Mouse (Mus musculus) mouse trophoblast stem cell (cell line): ENCODE data around the gene Asic2.

Experiments
- in situ Hi-C, 2 experiments: fragments of 300-500 bp; cut with MseI, MboI; formaldehyde crosslinking; loops; 2 replicates in 1 of 2; 3 replicates in 1 of 2; pipeline ENCODE4 v1.15.1; 2025

Asic2 gene

DNA sequence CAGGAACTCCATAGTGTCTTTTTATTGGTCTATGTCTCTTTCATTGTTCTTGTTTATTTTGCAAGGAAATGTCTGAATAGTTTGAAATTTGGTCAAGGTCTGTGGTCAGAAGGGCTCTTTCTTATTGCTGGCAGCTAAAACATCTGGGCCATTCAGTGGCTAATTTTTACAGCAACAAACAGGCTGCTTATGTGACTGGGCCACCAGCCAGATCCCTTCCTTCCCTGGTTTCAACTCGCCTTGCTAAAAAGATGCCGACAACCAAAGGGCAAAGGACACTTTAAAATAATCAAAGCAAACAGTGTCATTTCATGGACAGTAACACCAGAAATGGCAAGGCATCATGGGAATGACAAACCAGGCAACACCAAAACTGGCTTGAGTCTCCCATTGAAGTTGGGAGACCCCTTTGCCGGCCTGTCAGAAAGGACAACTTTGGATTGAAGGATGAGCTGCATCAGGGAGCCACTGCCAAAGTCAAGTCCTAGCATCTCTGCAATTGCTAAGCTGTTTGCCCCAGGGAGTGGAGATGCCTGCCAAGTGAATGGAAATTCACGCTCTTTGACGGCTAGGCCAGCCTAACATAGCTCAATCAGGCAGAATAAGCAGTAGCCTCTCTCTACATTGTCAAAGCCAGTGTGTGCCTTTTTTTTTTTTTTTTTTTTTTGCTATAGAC is 123.1 kb downstream of the Asic2 start:
- in situ Hi-C loops: no loop called here

DNA sequence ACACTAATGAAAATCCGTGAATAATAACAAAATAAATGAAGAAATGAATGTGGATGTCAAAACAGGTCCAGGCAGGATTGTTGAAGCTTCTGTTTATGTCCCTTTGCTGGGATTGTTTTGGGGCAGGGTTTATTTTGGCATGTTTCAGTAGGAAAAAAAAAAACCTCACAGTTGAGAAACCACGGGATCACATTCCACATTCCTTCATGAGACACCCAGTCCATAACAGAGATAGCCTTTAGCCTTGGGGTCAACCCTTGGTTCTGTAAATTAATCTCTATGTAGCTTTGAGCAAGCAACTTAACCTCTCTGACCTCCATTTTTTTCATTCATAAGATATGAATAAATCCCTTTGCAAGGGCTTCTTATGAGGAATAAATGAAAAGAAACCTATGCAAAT is 127.3 kb downstream of the Asic2 start:
- in situ Hi-C loops: no loop called here

DNA sequence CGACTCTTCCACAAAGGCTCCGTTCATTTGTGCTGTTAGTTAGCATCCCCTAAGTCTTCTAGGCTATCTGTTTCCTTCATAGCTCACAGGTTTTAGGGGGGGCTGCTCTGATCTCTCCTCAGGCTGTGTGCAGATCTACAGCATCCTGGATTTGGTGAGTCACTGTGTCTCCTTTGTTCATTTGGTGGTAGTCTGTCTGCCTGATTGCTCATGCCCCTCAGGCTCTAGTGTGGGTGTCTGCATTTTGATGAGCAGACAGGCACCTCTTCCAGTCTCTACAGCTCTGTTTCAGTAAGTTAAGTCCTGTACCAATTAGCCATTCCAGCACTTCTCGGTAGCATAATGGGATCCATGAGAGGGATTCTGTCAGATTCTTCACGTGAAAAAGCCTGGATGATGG is 129.8 kb downstream of the Asic2 start:
- in situ Hi-C loops: no loop called here

DNA sequence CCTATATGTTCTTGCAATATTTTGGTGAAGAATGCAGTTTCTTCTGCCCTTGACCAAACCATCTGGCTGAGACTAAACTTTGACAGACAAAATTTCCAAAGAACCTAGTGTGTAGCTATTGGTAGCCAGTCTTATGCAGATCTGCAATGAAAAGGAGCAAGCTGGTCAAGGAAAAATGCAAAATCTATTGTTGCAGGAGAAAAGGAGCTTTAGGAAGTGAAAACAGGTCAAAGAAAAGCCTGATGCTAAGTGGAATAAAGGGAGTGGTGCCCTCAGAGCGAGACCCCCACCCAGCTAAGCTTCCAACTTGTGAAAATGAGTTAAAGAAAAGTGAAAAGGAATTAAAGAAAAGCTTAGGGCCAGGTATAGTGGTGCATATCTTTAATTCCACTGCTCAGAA is 135.9 kb downstream of the Asic2 start:
- in situ Hi-C loops: no loop called here

DNA sequence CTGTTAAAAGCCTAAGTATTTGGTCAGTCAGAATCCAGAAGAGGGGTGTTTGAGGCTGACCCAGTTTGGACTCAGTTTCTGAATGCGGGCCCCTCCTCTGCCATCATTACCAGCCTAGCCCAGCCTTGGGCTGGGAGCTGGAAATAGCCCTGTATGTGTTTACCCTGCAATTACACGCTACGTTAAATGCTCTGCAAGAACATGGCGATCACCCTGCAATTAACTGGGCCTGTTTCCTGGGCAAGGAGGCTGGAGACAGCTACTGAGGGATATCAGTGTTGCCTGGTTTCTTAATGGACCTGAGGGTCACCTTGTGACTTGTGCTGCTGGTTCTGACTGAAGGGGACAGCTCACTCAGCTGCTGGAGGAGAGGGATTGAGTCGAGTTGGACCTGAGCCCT is 151.7 kb downstream of the Asic2 start:
- in situ Hi-C loops: no loop called here

DNA sequence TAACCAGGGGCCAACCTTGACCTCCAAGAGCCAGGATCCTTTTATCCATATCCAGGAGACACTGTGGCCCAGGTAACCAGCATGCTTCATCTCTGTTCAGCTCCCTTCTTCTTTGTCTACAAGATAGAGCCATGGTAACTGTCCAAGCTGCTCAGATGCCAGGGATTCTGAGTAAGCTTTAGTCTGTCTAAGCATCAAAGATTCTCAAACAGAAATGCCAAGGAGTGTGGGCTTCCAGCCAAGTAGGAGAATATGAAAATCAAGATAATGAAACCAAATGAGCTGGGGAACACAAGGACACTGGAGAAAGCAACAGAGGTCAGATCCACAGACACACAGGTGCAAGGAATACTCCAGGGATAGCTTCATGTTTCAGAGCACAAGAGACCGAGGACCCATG is 153.4 kb downstream of the Asic2 start:
- in situ Hi-C loops: no loop called here

DNA sequence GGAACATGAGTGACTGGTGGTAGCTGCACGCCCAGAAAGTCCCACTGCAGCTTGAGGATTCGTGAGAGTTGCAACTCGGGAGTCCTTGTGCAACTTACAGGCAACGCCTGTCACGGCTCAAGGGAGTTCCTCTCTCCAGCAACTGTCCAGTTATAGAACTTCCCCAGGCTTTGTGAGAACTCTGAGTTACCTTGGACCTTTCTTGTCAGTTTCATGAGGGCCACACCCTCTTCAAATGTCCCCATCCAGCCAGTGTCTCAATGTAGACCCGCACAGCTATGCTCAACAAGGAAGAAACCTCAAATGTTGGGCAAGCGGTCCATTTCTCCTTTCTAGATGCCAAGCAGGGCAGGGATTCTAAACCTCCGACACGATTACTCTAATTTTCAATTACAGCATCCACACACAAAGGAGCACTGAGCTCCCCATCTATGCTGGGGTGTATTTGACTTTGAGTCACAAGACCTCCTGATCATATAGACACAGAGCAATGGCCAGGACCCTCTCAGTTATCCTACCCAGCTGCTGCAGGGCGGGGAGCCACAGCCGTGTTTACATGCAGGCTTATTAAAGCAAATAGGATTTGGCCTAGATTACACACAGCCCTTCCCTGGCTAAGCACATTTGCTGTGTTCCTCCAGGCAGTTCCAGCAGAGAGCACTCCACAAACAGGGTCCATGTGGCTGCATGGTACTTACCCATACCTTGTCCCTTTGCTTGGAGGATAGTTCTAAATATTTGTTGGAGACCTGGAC is 161.2 kb downstream of the Asic2 start:
- in situ Hi-C loops: no loop called here

DNA sequence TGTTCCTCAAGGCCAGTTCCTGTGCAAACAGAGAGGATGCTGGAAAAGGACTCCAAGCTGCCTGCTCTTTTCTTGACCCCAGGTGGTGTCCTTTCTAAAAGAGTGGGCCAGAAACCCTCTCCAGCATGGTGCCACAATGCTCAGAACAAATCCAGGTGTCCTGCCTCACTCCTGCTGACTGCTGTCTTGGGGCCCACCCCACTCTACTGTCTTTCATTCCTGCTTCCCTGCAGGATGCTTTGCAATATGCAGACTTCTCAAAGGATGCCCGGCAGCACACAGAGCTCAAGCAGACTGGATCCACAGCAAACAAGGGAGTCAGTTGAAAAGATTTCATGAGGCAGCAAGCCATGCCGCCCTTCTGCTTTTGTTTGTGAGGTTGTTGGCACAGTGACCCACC is 164.7 kb downstream of the Asic2 start:
- in situ Hi-C loops: no loop called here

DNA sequence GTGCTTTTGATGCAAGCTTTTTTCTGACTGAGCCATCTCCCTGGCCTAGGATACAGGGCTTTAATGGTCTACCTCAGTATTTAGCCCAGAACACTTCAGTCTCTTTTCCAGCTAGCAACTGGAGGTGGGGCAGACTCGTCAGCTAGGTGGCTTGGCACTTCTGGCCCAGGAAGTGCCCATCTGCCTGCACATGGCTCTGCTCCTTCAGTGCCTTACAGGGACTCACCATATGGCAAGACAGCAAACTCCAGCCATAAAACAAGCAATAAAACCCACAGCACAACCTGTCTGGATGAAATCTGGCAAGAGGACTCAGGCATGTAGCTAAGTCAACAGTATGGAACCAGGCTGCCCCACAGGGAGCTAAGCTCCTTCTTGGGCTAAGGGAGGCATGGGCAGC is 165.6 kb downstream of the Asic2 start:
- in situ Hi-C loops: no loop called here

DNA sequence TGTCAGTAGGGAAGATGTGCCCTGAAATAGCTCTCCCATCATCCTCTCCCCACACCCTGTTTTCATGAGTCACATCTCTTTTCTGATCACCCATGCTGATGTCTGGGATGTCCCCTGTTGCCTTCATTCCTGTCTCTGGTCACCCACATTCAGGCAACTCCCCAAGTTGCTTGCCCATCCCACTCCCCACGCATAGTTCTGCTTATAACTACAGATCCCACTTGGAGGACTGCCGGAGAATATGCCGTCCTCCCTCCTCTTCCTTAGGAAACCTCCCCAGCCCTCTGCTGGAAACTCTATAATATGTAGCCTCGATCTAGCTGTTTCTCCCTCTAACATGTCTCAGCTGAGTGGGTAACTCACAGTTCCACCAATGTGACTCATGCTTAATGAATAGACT is 167.4 kb downstream of the Asic2 start:
- in situ Hi-C loops: no loop called here

DNA sequence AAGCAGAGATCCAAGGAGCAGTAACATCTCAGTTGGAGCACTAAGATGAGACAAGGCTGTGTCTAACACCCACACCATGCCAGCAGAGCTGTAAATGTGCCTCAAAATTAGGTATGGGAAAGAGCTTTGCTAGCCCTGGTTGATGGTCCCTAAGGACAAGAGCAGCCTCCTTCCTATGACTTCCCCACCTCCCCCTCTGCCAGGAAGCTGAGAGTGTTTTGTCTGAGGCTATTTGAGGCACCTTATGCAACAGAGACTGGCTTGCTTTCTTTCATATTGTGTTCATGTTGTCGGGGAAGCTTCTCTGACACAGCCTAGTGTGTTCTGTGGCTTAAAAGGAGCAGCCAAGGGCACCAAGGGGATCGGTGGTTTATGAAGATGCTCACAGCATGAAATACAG is 174.7 kb downstream of the Asic2 start:
- in situ Hi-C loops: no loop called here

DNA sequence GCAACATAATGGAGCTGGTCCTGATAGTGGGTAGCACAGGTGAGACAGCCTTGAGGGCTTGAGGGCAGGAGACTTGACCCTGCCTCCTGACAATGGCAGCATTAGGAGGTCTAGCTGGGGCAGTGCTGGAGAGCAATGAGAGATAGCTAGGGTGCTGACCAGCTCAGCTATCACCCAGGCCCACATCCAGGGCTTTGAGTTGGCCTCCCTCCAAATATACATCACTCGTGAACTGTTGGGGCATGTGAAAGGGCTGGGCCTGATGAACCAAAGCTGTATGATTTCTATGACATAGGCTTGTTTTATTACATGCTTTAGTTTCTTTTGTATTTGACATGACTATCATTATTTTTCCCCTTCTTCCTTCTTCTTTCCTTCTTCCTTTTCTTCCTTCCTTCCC is 176.7 kb downstream of the Asic2 start:
- in situ Hi-C loops: no loop called here

DNA sequence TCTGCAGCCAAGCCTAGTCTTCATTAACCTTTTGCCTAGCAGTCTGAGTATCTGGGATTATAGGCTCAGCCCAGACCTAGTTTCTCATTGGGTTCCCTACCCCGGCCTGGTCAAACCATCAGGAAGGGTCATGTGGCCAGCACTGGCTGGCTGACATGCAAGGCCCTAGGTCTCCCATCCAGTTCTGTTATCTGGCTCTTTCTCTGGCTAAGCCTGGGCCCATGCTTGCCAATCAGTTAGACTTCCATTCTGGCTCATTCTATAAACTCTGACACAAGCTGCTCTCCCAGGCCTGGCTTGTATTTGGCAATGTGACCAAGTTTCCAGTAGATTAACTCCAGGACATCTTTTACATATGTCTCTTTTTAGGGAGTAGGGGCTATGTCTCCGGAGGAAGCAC is 187.7 kb downstream of the Asic2 start:
- in situ Hi-C loops: no loop called here

DNA sequence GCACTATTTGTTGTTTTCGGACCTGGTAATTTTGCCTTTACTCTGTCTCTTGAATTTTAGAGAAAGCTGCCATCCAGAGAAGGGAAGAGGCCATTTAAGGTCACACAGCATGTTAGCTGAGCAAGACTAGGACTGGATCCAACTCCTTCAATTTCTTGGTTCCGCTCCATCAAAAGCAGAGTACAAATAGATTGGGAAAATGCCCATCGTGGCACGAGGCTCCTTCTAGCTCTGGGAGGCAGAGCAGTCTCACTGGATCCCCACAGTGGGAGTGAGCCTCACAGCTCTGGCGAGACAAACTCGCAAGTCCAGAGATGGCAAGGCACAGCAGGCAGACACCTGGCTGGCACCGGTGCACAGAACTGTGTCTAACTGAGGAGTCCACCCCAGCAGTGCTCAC is 188.4 kb downstream of the Asic2 start:
- in situ Hi-C loops: no loop called here

DNA sequence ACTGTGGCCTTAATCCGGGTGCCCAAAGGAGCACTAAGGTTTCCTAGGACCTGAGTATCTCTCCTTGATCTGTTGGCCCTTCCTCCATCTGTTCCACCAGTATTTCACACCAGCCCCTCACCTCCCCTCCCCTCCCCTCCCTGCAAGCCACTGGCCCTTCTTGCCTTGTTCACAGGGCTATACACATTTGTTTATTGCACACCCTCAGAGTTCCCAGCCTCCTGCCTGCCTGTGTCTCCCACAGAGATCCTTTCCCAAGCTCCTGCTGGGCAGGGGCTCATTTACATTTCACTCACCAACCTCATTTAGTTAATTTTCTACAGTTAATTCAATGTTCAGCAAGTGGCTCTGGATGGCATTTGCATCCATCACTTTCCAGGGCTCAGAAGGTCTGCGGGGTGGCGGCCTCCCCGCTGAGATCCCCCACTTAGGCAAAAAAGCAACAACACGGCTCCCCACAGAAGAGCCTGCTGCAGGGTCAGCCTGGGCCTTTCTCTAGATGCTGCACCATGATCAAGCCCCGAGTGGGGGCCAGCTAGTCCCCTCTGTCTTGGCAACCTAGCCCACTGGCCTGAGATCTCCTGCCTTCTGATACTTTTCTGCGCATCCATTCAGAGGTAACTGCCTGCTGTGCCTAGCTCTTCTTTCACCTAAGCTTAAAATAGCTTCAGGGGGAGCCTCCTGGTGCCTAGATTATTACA is 196.9 kb downstream of the Asic2 start:
- in situ Hi-C loops: no loop called here

DNA sequence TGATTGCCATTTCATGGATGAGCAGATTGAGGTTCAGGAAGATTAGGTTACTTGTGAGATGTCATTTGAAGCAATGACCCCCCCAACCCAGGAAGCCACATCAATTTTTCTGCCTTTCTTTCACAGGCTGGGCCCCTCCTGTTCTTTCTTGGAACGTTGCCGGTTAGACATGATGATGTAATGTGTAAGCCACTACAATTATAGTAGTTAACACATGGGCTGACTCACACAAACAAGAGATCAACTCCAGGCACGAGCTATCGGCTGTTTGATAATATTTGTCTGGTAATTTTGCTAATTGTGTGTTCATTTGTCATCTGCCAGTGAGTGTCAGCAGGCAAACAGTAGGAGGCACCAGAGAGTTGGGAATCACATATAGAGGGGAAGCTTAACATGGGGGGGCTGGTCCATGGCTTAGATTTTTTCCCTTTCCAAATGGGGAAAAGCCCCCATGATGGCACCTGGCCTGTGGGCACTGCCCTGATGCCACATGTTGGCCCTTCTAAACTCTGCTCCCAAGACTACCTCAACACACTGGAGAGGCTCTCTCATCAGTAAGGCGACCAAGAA is 198.5 kb downstream of the Asic2 start:
- in situ Hi-C loops: no loop called here

DNA sequence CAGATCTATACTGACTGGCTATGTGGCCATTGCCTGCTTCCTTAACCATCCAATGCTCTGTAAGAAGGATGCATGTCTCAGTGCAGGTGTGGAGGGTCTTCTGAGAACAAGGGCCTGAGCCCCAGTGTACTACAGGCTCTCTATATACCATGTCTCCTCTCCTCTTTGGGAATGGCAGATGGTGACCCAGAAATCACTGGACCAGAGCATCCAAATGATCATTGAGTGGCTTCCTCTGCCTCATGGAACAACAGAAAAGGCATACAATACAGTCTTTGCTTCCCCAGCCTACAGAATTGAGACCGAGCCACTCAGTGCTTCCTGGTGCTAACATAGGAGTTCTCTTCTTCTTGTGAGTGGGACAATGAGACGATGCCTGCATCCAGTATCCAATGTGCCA is 200.0 kb downstream of the Asic2 start:
- in situ Hi-C loops: no loop called here

DNA sequence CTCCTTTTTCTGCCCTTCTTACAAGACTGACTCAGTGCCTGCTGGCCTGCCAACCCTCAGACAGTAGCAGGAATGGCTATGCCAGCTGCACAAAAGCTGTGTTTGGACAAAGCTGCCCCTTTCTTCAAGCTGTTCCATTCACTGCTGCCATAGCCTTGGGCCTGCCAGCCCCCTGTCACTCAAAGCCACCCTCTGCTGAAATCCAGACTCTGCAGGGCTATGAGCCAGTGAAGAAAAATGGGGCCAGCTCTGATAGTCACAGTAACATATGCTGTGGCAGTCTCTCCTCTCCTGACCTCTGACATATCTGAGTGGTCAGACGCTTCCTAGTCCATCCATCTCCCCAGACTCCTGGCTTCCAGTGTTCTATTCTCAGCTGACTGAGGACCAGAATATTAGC is 200.5 kb downstream of the Asic2 start:
- in situ Hi-C loops: no loop called here

DNA sequence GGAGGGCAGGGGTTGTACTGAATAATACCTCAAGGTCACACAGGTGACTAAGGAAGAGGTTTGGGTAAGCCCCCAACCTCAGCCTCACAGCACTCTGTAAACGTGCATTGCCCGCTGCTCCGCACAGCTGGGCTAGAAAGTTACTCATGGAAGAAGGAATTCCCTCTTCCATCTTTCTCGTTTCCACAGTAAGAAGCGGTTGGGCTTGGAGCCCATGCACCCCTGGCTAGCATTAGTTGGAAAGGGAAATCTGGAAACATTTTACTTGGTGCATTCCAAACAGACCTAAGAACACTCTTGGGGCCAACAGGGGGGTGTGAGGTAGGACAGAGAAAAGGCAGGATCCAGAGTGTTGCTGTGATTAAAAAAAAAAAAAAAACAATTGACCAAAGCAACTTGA is 203.0 kb downstream of the Asic2 start:
- in situ Hi-C loops: no loop called here

DNA sequence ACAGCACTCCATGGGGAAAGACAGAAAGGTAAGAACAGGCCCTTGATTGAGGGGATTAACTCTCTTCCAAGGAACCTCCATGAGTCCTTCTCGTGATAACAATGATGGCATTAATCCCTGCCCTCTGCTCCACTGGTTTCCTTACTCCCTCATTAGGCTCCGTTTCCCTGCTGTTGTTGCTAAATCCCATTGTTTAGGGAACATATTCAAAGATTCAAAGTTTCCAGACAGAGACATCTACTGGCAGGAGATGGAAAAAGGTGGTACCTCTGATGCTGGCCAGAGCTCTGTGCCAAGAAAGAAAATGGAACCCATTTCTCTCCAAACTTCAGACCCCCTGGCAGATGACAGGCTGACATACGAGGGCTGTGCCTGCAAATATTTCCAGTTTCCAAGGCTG is 203.5 kb downstream of the Asic2 start:
- in situ Hi-C loops: no loop called here

DNA sequence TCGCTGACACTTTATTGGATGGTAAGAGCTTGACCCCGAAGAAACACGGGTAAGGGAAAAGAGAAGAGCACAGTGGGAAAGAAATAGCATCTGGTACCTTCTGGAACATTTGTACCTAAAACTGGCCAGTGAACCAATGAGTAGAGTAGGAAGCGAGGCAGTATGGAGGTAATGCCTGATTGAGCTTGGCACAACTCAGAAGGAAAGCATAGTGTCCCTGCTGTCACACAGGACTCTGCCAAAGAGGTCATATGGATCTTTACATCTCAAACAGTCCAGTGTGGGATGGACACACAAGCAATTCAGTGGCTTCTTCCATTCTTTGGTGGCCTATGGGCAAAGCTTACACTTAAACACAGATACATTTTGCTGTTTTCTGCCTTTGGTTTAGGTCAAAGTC is 211.0 kb downstream of the Asic2 start:
- in situ Hi-C loops: no loop called here

DNA sequence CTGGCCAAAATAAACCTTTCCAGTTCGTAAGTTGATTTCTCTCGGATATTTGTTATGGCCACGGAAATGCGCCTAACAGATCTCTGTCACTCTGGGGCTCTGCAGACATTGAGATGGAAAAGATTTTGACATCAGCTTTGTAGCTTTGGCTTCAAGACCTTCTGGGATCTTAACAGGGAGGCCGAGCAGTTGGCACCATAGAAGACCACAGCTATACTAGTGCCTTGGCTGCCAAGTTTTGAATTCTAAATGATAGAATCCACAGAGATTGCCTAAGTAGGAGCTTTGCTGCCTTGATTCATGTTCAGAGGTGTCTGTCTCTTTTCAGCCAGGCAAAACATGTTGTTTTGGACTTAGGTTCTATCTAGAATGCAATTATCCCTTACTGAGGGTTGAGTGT is 217.4 kb downstream of the Asic2 start:
- in situ Hi-C loops: no loop called here

DNA sequence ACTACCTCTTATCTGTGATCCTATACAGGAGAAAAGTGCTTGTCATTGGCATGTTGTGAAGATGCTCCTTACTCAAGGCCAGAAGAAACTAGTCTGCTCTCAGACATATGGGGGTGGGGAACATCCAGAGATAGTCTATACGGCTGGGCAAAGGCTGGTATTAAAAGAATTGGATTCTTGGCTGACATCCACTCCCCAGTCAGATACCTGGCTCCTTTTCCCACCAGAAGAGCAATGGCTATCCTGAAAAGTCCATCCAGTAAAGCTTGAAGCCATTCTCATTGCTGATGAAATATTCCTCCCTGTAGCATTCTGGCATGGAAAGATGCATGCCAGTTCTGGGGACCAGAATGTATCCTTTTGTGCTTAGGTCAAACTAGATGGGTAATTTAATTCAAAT is 218.2 kb downstream of the Asic2 start:
- in situ Hi-C loops: no loop called here
